9 mouse cellular contexts compared by ENCODE assay signal in genomic region chr8:127552161-127552595, GRCm38 (mm10).
DNase-seq lines count a peak whose midpoint lies in the region; ATAC-seq lines count a peak whose summit lies in the region.
"Had no signal": no experiment of that assay in that cellular context is flagged by ENCODE, and none has a peak within 500 bp of the region (broad histone marks: within the 10 kb centered on the region; RNA-seq: fewer than 3 reads in every experiment).

No protein-coding gene starts in this region.

- H3K4me2 ChIP-seq in kidney, embryonic 14.5 days (replicated peaks; ENCODE audit: low read depth, low read length) = no peak overlapping the region
- H3K4me2 ChIP-seq in forebrain, embryonic 12.5 days = no peak overlapping the region; the same call in 1 of the 2 replicates

- no peak; the same call in 1 of the 2 replicates for ATAC-seq in kidney, embryonic 14.5 days (ENCODE audit: low FRiP score, low TSS enrichment)
- peak; percentile 61 for ATAC-seq in forebrain, embryonic 12.5 days (ENCODE audit: low FRiP score)

- peaks cover 14% of the 10 kb centered on the region; the same call in 1 of the 2 replicates for H3K4me1 ChIP-seq in kidney, embryonic 14.5 days (ENCODE audit: control insufficient read depth, insufficient read depth, low read length)
- H3K4me1 ChIP-seq in forebrain, embryonic 12.5 days = peaks cover 40% of the 10 kb centered on the region

- H3K36me3 ChIP-seq in kidney, embryonic 14.5 days (ENCODE audit: control insufficient read depth, insufficient read depth, low read length) = no peaks in the 10 kb centered on the region
- H3K36me3 ChIP-seq in forebrain, embryonic 12.5 days (replicated peaks) = no peaks in the 10 kb centered on the region

- H3K4me3 ChIP-seq in kidney, embryonic 14.5 days (ENCODE audit: low read length) = no peak overlapping the region
- no peak overlapping the region for H3K4me3 ChIP-seq in forebrain, embryonic 12.5 days (replicated peaks)
- H3K4me3 ChIP-seq: megakaryocyte, embryonic 14.5 days had no signal

- DNase-seq in kidney, adult 11 months = peak; percentile 19
- DNase-seq in layer of hippocampus, adult 9-11 months = peak; percentile 38
- peak; percentile 34 for DNase-seq in mesoderm, embryonic 11.5 days (ENCODE audit: low read depth, low spot score)
- no peak for DNase-seq in spleen, adult 12 weeks (ENCODE audit: low spot score)
- no peak for DNase-seq in B cell, adult 2 months
- no peak for DNase-seq in gastrocnemius, postnatal 10 days

- WGBS in kidney, embryonic 14.5 days = 57% methylated on average over 11 of the region's 11 CpGs
- 42% methylated on average over 11 of the region's 11 CpGs for WGBS in forebrain, embryonic 12.5 days

- H3K9me3 ChIP-seq in kidney, embryonic 14.5 days (ENCODE audit: control insufficient read depth, low read length) = no peaks in the 10 kb centered on the region
- H3K9me3 ChIP-seq in forebrain, embryonic 12.5 days = no peaks in the 10 kb centered on the region
- H3K9me3 ChIP-seq: megakaryocyte, embryonic 14.5 days had no signal

- no peak overlapping the region for H3K27ac ChIP-seq in kidney, embryonic 14.5 days (ENCODE audit: low read depth, low read length)
- peak overlapping the region; percentile 56; the same call in 1 of the 2 replicates for H3K27ac ChIP-seq in forebrain, embryonic 12.5 days

- H3K9ac ChIP-seq in kidney, embryonic 14.5 days (ENCODE audit: low read depth, low read length) = no peak overlapping the region
- no peak overlapping the region for H3K9ac ChIP-seq in forebrain, embryonic 12.5 days

- no peaks in the 10 kb centered on the region for H3K27me3 ChIP-seq in kidney, embryonic 14.5 days (ENCODE audit: control insufficient read depth, insufficient read depth, low read length)
- 0 out of 2 replicates have a peak, but pooled peaks cover 5% of the 10 kb centered on the region for H3K27me3 ChIP-seq in forebrain, embryonic 12.5 days
- H3K27me3 ChIP-seq: megakaryocyte, embryonic 14.5 days had no signal

Comparison
In these comparisons a context has a peak if more than half of its experiments do, and no peak if none do; other contexts are left out.
1. DNase-seq: peak in kidney, adult 11 months (single experiment), layer of hippocampus, adult 9-11 months (single experiment) and mesoderm, embryonic 11.5 days (single experiment); none in spleen, adult 12 weeks (single experiment), B cell, adult 2 months (0 of 2) and gastrocnemius, postnatal 10 days (single experiment).